Mouse (Mus musculus): ENCODE results near the gene Ccdc180. TPM values are rescaled to one million over a fixed set of nuclear protein-coding genes. Genes with fewer than 3 reads are reported as not detected.

Ccdc180 gene
- polyA plus RNA-seq, 1 experiment from 2014 or later, result not detected

DNA sequence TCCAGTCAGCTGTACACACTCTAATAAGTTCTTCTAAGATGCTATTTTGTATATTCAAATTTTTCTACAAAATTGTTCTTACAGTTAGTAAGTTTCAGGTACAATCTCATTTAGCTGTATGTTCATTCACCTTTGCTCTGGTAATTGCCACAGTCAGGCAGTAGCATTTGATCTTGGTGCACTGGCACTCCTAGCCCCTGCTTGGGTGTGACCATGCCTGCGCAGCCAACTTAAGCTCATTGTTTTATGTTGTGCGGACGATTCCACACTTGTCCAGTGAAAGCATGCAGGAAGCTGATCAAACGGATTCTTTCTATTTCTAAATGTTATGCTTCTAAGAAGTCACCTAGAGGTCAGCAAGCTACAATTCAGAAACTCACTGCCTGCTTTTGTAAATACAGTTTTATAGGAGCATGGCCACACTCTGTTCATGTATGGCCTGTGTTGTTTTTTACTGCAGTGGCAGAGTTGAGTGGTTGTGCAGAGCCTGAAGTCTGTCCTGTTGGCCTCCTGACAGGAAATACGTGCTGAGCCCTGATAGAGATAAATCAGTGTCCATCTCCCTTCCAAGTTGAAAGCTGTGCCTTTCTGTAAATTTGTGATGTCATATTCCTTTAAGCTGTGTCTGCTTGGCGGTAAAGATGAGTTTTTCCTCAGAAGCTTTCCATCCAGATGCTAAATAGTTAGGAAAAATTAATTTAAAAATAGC, 100.5 kb downstream of the Ccdc180 start:
- no peak for DNase-seq (ENCODE audit: low spot score)
- no peak overlapping the region for H3K4me3 ChIP-seq
- H3K27ac ChIP-seq, result no peak overlapping the region
- H3K36me3 ChIP-seq, result no peaks in the 10 kb centered on the region
- 76% methylated on average over 6 of the region's 6 CpGs for WGBS
- no peaks in the 10 kb centered on the region for H3K27me3 ChIP-seq (ENCODE audit: low read depth, poor library complexity, severe bottlenecking)
- no peaks in the 10 kb centered on the region for H3K9me3 ChIP-seq (replicated peaks)
- H3K4me1 ChIP-seq, result peaks cover 4% of the 10 kb centered on the region; the same call in 1 of the 2 replicates

- H3K36me3 ChIP-seq, result no peaks in the 10 kb centered on the region
Observed at GRCm38 (mm10) chr4:45998536-45998935, 108.4 kb downstream of the Ccdc180 start.

More at GRCm38 (mm10) chr4:45998536-45998935, 108.4 kb downstream of the Ccdc180 start:
- Histone ChIP-seq H3K27me3 (ENCODE audit: low read depth, poor library complexity, severe bottlenecking) (no peaks in the 10 kb centered on the region), H3K9me3 (replicated peaks) (no peaks in the 10 kb centered on the region), H3K27ac (no peak overlapping the region), H3K4me1 (peaks cover 3% of the 10 kb centered on the region; the same call in 1 of the 2 replicates), H3K4me3 (no peak overlapping the region)
- no peak for DNase-seq (ENCODE audit: low spot score)
- 83% methylated on average over 4 of the region's 4 CpGs for WGBS

Other genes starting within 250 kb of the Ccdc180 start
- 2.5 and 2.9 TPM in 2 replicates for gene Aldh1b1, start 91.3 kb upstream of the Ccdc180 start, polyA plus RNA-seq (2016; fragmentation: Nextera tagmentation; extraction: Ambion mirVana)
- gene Igfbpl1, start 63.4 kb upstream of the Ccdc180 start, polyA plus RNA-seq (2016; fragmentation: Nextera tagmentation; extraction: Ambion mirVana), result 0.28 and 0.48 TPM in 2 replicates
- 0.83 and 1.7 TPM in 2 replicates for gene Stra6l, start 41.6 kb upstream of the Ccdc180 start, polyA plus RNA-seq (2016; fragmentation: Nextera tagmentation; extraction: Ambion mirVana)
- gene Tdrd7, start 75.0 kb downstream of the Ccdc180 start, polyA plus RNA-seq (2016; fragmentation: Nextera tagmentation; extraction: Ambion mirVana), result 3.1 and 4.9 TPM in 2 replicates
- gene Tmod1, start 148.6 kb downstream of the Ccdc180 start, polyA plus RNA-seq (2016; fragmentation: Nextera tagmentation; extraction: Ambion mirVana), result 2.0 TPM in 2 replicates
- 118 and 129 TPM in 2 replicates for gene Ncbp1, start 248.3 kb downstream of the Ccdc180 start, polyA plus RNA-seq (2016; fragmentation: Nextera tagmentation; extraction: Ambion mirVana)
- gene Tstd2, start 248.4 kb downstream of the Ccdc180 start, polyA plus RNA-seq (2016; fragmentation: Nextera tagmentation; extraction: Ambion mirVana), result 65.8 and 72.8 TPM in 2 replicates